Mouse (Mus musculus) myocyte (in vitro differentiated cells): ENCODE measurements around the gene Ccdc124.

ENCODE experiments used
- CEBPB ChIP-seq: IDR thresholded peaks from 2 replicates; pipeline ENCODE4 v1.6.1; 2011; ENCODE audit warnings: mild to moderate bottlenecking, moderate library complexity; ENCODE audit not compliant: poor library complexity, insufficient read depth, severe bottlenecking
- E2F4 ChIP-seq: IDR thresholded peaks from one replicate; pipeline ENCODE4 v1.6.1; 2011; ENCODE audit warnings: mild to moderate bottlenecking, control low read depth, moderate library complexity; ENCODE audit not compliant: insufficient read depth
- MYOD1 ChIP-seq, 3 experiments: IDR thresholded peaks; one replicate each; pipeline ENCODE4 v1.6.1; 2011; ENCODE audit warnings: control low read depth in 2 of 3, low read depth in 2 of 3, mild to moderate bottlenecking in 2 of 3, moderate library complexity in 1 of 3; ENCODE audit not compliant: insufficient read length in 2 of 3, control insufficient read depth in 1 of 3
- POLR2A ChIP-seq: IDR thresholded peaks from one replicate; pipeline ENCODE4 v1.6.1; 2011; ENCODE audit warnings: low read depth, mild to moderate bottlenecking, control low read depth, moderate library complexity; ENCODE audit not compliant: insufficient read length
- REST ChIP-seq: IDR thresholded peaks from one replicate; pipeline ENCODE4 v1.6.1; 2011; ENCODE audit warnings: mild to moderate bottlenecking, control low read depth, moderate library complexity; ENCODE audit not compliant: insufficient read depth, insufficient read length
- USF1 ChIP-seq: IDR thresholded peaks from one replicate; pipeline ENCODE4 v1.6.1; 2011; ENCODE audit warnings: low read depth, mild to moderate bottlenecking, control low read depth, moderate library complexity

- TF ChIP-seq MYOD1 (IDR thresholded peaks at IDR 0.05; ENCODE audit: control insufficient read depth in 1 of 3, insufficient read length in 2 of 3, low read depth in 2 of 3) = no peak
- TF ChIP-seq CEBPB = no peak
- no peak for TF ChIP-seq POLR2A
- TF ChIP-seq E2F4 = no peak
- TF ChIP-seq USF1 = no peak
- TF ChIP-seq REST = no peak
Measured at GRCm38 (mm10) chr8:70884186-70884585, 10.5 kb upstream of the Ccdc124 start.
